Mouse (Mus musculus) C2C12 (cell line): ENCODE data around the gene Trib2.

Source experiments
- CEBPB ChIP-seq: IDR thresholded peaks from one replicate; pipeline ENCODE4 v1.6.1; 2011; ENCODE audit warnings: low read depth, mild to moderate bottlenecking, control low read depth, moderate library complexity
- CTCF ChIP-seq: IDR thresholded peaks from one replicate; pipeline ENCODE4 v1.5.1; 2011; ENCODE audit not compliant: control insufficient read depth, insufficient read depth, insufficient read length
- MYOD1 ChIP-seq: IDR thresholded peaks from one replicate; pipeline ENCODE4 v1.6.1; 2011; ENCODE audit warnings: low read depth; ENCODE audit not compliant: control insufficient read depth, insufficient read length
- MYOG ChIP-seq: IDR thresholded peaks from one replicate; pipeline ENCODE4 v1.6.1; 2011; ENCODE audit not compliant: control insufficient read depth, insufficient read length; ENCODE audit errors: extremely low read depth
- USF1 ChIP-seq: IDR thresholded peaks from one replicate; pipeline ENCODE4 v1.6.1; 2011; ENCODE audit warnings: low read depth, mild to moderate bottlenecking, control low read depth, moderate library complexity

GRCm38 (mm10) chr12:15838201-15838600 lies 21.5 kb upstream of the Trib2 start:
- no peak for TF ChIP-seq CTCF
- TF ChIP-seq MYOD1, result no peak
- TF ChIP-seq USF1, result no peak
- TF ChIP-seq MYOG, result no peak
- no peak for TF ChIP-seq CEBPB
